Mouse (Mus musculus): Measurements from ENCODE around the gene Sik1.

- no peak for TF ChIP-seq CTCF (IDR thresholded peaks at IDR 0.05; ENCODE audit: borderline replicate concordance, extremely low read depth, insufficient read depth, insufficient read length)
- TF ChIP-seq POLR2A (IDR thresholded peaks at IDR 0.05; ENCODE audit: borderline replicate concordance, extremely low read depth, insufficient read depth, insufficient read length, poor library complexity, severe bottlenecking): no peak
Measured at GRCm38 (mm10) chr17:31813938-31814622, 41.5 kb downstream of the Sik1 start.
